In the genomic region with DNA sequence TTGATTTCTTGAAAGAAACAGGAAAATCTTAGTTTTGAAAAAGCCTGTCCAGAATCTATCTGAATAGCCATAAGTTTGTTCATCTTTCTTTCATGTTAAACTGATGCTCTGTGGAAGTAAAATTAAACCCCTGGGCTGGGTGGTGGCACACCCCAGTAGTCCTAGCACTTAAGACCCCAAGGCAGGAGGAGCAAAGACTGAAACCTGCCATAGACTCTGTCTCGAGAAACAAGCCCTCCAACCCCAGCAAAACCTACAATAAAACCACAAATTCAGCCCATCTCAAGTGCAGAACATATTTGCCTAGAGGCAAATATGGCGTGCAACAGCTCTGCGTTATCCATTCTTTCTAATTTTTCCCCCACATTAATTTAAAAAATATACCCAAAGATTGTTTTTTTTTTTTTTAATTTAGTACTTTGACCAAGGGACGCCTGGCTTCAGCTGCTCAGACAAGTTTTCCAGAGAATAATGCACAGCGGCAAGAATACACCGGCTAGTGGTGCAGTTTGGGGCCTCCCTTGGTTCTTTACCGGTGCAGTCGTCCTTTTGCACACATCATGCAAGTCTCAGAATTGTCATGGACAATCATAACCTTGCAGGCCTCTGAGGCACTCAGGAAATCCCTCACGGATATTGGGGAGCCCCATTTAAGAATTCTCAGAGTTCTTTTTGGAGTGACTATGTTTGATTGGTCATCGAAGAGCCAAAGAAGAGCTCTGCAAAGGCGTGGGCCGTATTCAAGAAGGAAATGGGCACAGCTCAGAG, we compare ENCODE assay signal across 8 mouse cellular contexts. TPM values are rescaled to one million over a fixed set of nuclear protein-coding genes. Genes with fewer than 3 reads are reported as not detected.
DNase-seq lines count a peak whose midpoint lies in the region; ATAC-seq and TF ChIP-seq lines count a peak whose summit lies in the region.

No protein-coding gene starts in this region.

- H3K27ac ChIP-seq in kidney, adult 2 months (ENCODE audit: insufficient read depth, low read depth, low read length), result no peak overlapping the region
- H3K27ac ChIP-seq in embryonic facial prominence, embryonic 10.5 days (replicated peaks), result peak overlapping the region; percentile 97
- peak overlapping the region; percentile 94; the same call in 1 of the 2 replicates for H3K27ac ChIP-seq in hindbrain, embryonic 14.5 days
- H3K27ac ChIP-seq in midbrain, embryonic 14.5 days (replicated peaks; ENCODE audit: low read depth, low read length), result peak overlapping the region; percentile 94

- TF ChIP-seq CTCF in kidney, adult 2 months (conservative IDR thresholded peaks at IDR 0.05; ENCODE audit: insufficient read depth, insufficient read length, low read depth, low read length), result no peak

- H3K27me3 ChIP-seq in kidney, adult 2 months (replicated peaks; ENCODE audit: control insufficient read depth, insufficient read depth, low read length), result no peaks in the 10 kb centered on the region
- no peaks in the 10 kb centered on the region for H3K27me3 ChIP-seq in embryonic facial prominence, embryonic 10.5 days (replicated peaks; ENCODE audit: low read depth, poor library complexity, severe bottlenecking)
- H3K27me3 ChIP-seq in hindbrain, embryonic 14.5 days (ENCODE audit: control insufficient read depth, insufficient read depth, low read length), result no peaks in the 10 kb centered on the region
- no peaks in the 10 kb centered on the region for H3K27me3 ChIP-seq in midbrain, embryonic 14.5 days (ENCODE audit: control insufficient read depth, insufficient read depth, low read length)

- no peak for ATAC-seq in hindbrain, embryonic 14.5 days (ENCODE audit: low FRiP score)
- ATAC-seq in midbrain, embryonic 14.5 days (ENCODE audit: low FRiP score, low TSS enrichment), result peak; percentile 28; the same call in 1 of the 2 replicates
- no peak for ATAC-seq in erythroid progenitor cell, adult 5-6 weeks (replicated peaks; ENCODE audit: low FRiP score, poor library complexity, severe bottlenecking)

- H3K4me3 ChIP-seq in kidney, adult 2 months (ENCODE audit: insufficient read depth, low read depth, low read length), result peak overlapping the region; percentile 96
- H3K4me3 ChIP-seq in embryonic facial prominence, embryonic 10.5 days, result peak overlapping the region; percentile 95
- H3K4me3 ChIP-seq in hindbrain, embryonic 14.5 days (replicated peaks; ENCODE audit: low read length), result peak overlapping the region; percentile 84
- peak overlapping the region; percentile 92 for H3K4me3 ChIP-seq in midbrain, embryonic 14.5 days (replicated peaks; ENCODE audit: low read depth, low read length)

- no peaks in the 10 kb centered on the region for H3K9me3 ChIP-seq in embryonic facial prominence, embryonic 10.5 days
- no peaks in the 10 kb centered on the region for H3K9me3 ChIP-seq in hindbrain, embryonic 14.5 days (ENCODE audit: control insufficient read depth, low read length)
- H3K9me3 ChIP-seq in midbrain, embryonic 14.5 days (ENCODE audit: control insufficient read depth, low read length), result no peaks in the 10 kb centered on the region

- H3K4me2 ChIP-seq in hindbrain, embryonic 14.5 days (replicated peaks), result peak overlapping the region; percentile 46
- peak overlapping the region; percentile 65 for H3K4me2 ChIP-seq in midbrain, embryonic 14.5 days (ENCODE audit: low read length)

- peak overlapping the region; percentile 43; the same call in 1 of the 2 replicates for H3K9ac ChIP-seq in hindbrain, embryonic 14.5 days
- H3K9ac ChIP-seq in midbrain, embryonic 14.5 days (replicated peaks; ENCODE audit: low read length), result peak overlapping the region; percentile 86; the same call in 1 of the 2 replicates

- no peaks in the 10 kb centered on the region; the same call in 1 of the 2 replicates for H3K4me1 ChIP-seq in kidney, adult 2 months (ENCODE audit: control insufficient read depth, insufficient read depth, low read length)
- peaks cover 24% of the 10 kb centered on the region for H3K4me1 ChIP-seq in embryonic facial prominence, embryonic 10.5 days
- H3K4me1 ChIP-seq in hindbrain, embryonic 14.5 days (replicated peaks; ENCODE audit: control insufficient read depth, insufficient read depth, low read length), result peaks cover 17% of the 10 kb centered on the region
- peaks cover 13% of the 10 kb centered on the region for H3K4me1 ChIP-seq in midbrain, embryonic 14.5 days (ENCODE audit: control insufficient read depth, insufficient read depth, low read length)

- 55% methylated on average over 12 of the region's 12 CpGs for WGBS in kidney, adult 2 months
- 57% methylated on average over 12 of the region's 12 CpGs for WGBS in embryonic facial prominence, embryonic 10.5 days
- WGBS in hindbrain, embryonic 14.5 days, result 52% methylated on average over 12 of the region's 12 CpGs
- WGBS in midbrain, embryonic 14.5 days, result 52% methylated on average over 12 of the region's 12 CpGs

- no peaks in the 10 kb centered on the region for H3K36me3 ChIP-seq in kidney, adult 2 months (ENCODE audit: control insufficient read depth, insufficient read depth, low read length)
- H3K36me3 ChIP-seq in embryonic facial prominence, embryonic 10.5 days (replicated peaks), result no peaks in the 10 kb centered on the region
- H3K36me3 ChIP-seq in hindbrain, embryonic 14.5 days (replicated peaks; ENCODE audit: control insufficient read depth, insufficient read depth), result 0 out of 2 replicates have a peak, but pooled peaks cover 2% of the 10 kb centered on the region
- peaks cover under 1% of the 10 kb centered on the region; the same call in 1 of the 2 replicates for H3K36me3 ChIP-seq in midbrain, embryonic 14.5 days (ENCODE audit: control insufficient read depth, insufficient read depth, low read length)

- DNase-seq in kidney, adult 2 months, result no peak
- DNase-seq in kidney, postnatal 4 days, result no peak
- no peak for DNase-seq in embryonic facial prominence, embryonic 10.5 days (ENCODE audit: low spot score)
- no peak for DNase-seq in hindbrain, embryonic 14.5 days (ENCODE audit: low spot score)
- no peak for DNase-seq in midbrain, embryonic 14.5 days
- no peak for DNase-seq in embryo, embryonic 10 days (ENCODE audit: low spot score)
- DNase-seq in right cerebral cortex, postnatal 25 days, result no peak

- no peak for TF ChIP-seq POLR2A in kidney, adult 2 months (IDR thresholded peaks at IDR 0.05; ENCODE audit: low read depth, low read length)

RNA-seq across cellular contexts. Expression of gene Dcp1b, which starts 0.6 kb away (rescaled TPM):
- polyA plus RNA-seq in kidney, adult 2 months (2012; rRNA removed), result 13.0 and 14.3 TPM in 2 replicates
- 8.4 and 8.7 TPM in 2 replicates for polyA plus RNA-seq in embryonic facial prominence, embryonic 10.5 days (2016; fragmentation: Nextera tagmentation; extraction: Ambion mirVana)
- polyA plus RNA-seq in hindbrain, embryonic 14.5 days (2014; fragmentation: Nextera tagmentation; extraction: Ambion mirVana), result 11.6 and 12.6 TPM in 2 replicates
- 15.6 and 16.6 TPM in 2 replicates for polyA plus RNA-seq in midbrain, embryonic 14.5 days (2014; fragmentation: Nextera tagmentation; extraction: Ambion mirVana)
- total RNA-seq in erythroid progenitor cell, adult 5-6 weeks (2015; ENCODE audit: low replicate concordance), result 4.2 and 6.5 TPM in 2 replicates
- 2.6 and 4.0 TPM in 2 replicates for total RNA-seq in erythroid progenitor cell, adult 5-6 weeks (2017; ENCODE audit: low replicate concordance)

RNA-seq across cellular contexts. Expression of gene Cacna1c, which starts 21.7 kb away (rescaled TPM):
- 0.92 and 0.99 TPM in 2 replicates for polyA plus RNA-seq in kidney, adult 2 months (2012; rRNA removed)
- polyA plus RNA-seq in embryonic facial prominence, embryonic 10.5 days (2016; fragmentation: Nextera tagmentation; extraction: Ambion mirVana), result 4.2 and 4.9 TPM in 2 replicates
- 7.4 and 10.1 TPM in 2 replicates for polyA plus RNA-seq in hindbrain, embryonic 14.5 days (2014; fragmentation: Nextera tagmentation; extraction: Ambion mirVana)
- 7.1 and 9.6 TPM in 2 replicates for polyA plus RNA-seq in midbrain, embryonic 14.5 days (2014; fragmentation: Nextera tagmentation; extraction: Ambion mirVana)
- total RNA-seq in erythroid progenitor cell, adult 5-6 weeks (2015; ENCODE audit: low replicate concordance), result 0.72 and 0.84 TPM in 2 replicates
- 0.23 TPM in 1 of 2 replicates, not detected in the other for total RNA-seq in erythroid progenitor cell, adult 5-6 weeks (2017; ENCODE audit: low replicate concordance)
